Mouse (Mus musculus) colon, adult 2 months (tissue): ENCODE results near the gene Gpr165. TPM values are rescaled to one million over a fixed set of nuclear protein-coding genes. Genes with fewer than 3 reads are reported as not detected.

Source experiments
- polyA plus RNA-seq: library from polyadenylated mRNA; depleted of rRNA; stranded (reverse); fragments of >200 nt; gene quantifications from 2 replicates; pipeline ENCODE4 v1.2.3, GENCODE M21; 2012; rRNA removed

Gene Gpr165
- polyA plus RNA-seq = 0.06 and 0.07 TPM in 2 replicates

GRCm38 (mm10) chrX:96712907-96713774 lies at the start of gene Gpr165:
TSS of gene Gpr165 (plus strand) at chrX:96713441.

